Mouse (Mus musculus): ENCODE measurements around the gene Lyar. TPM values are rescaled to one million over a fixed set of nuclear protein-coding genes. Genes with fewer than 3 reads are reported as not detected.

Gene Lyar
- polyA plus RNA-seq, 1 experiment from 2014 or later = 169 TPM

Other genes with a start within 250 kb of the Lyar start
- 48.6 and 55.8 TPM in 2 replicates for gene Stx18, start 181.7 kb upstream of the Lyar start, polyA plus RNA-seq (2016; fragmentation: Nextera tagmentation; extraction: Ambion mirVana)
- 115 and 187 TPM in 2 replicates for gene Nsg1, start 60.6 kb upstream of the Lyar start, polyA plus RNA-seq (2016; fragmentation: Nextera tagmentation; extraction: Ambion mirVana)
- 15.7 and 19.3 TPM in 2 replicates for gene Zbtb49, start within 50 bp of the Lyar start, polyA plus RNA-seq (2016; fragmentation: Nextera tagmentation; extraction: Ambion mirVana)
- gene Tmem128, start 39.7 kb downstream of the Lyar start, polyA plus RNA-seq (2016; fragmentation: Nextera tagmentation; extraction: Ambion mirVana) = 83.3 and 89.2 TPM in 2 replicates
- gene Otop1, start 55.5 kb downstream of the Lyar start, polyA plus RNA-seq (2016; fragmentation: Nextera tagmentation; extraction: Ambion mirVana) = 0.10 TPM in 1 of 2 replicates, not detected in the other
- gene Drd5, start 98.9 kb downstream of the Lyar start, polyA plus RNA-seq (2016; fragmentation: Nextera tagmentation; extraction: Ambion mirVana) = 0.10 TPM in 1 of 2 replicates, not detected in the other